Mouse (Mus musculus) intestine, embryonic 16.5 days (tissue): ENCODE results near the gene Olfr938. TPM values are rescaled to one million over a fixed set of nuclear protein-coding genes. Genes with fewer than 3 reads are reported as not detected.

Source experiments
- ATAC-seq: fragments of 200-750 bp; cut with Nextera tagmentation; 2 replicates; pipeline ENCODE4 v1.8.0; 2017; ENCODE audit warnings: moderate TSS enrichment, moderate library complexity
- H3K27ac ChIP-seq: fragments of 300-500 bp; sonication (generic); 2 replicates; pipeline ENCODE4 v1.5.1; 2014; ENCODE audit warnings: mild to moderate bottlenecking, low read length
- H3K27me3 ChIP-seq: fragments of 300-500 bp; sonication (generic); replicated peaks from 2 replicates; pipeline ENCODE4 v1.6.1; 2014; ENCODE audit warnings: low read length, control low read depth, mixed read lengths; ENCODE audit not compliant: control insufficient read depth, insufficient read depth
- H3K36me3 ChIP-seq: fragments of 300-500 bp; sonication (generic); 2 replicates; pipeline ENCODE4 v1.6.1; 2014; ENCODE audit warnings: low read length, control low read depth; ENCODE audit not compliant: control insufficient read depth, insufficient read depth
- H3K4me1 ChIP-seq: fragments of 300-500 bp; sonication (generic); 2 replicates; pipeline ENCODE4 v1.6.1; 2014; ENCODE audit warnings: low read length, control low read depth, mixed read lengths; ENCODE audit not compliant: control insufficient read depth, insufficient read depth
- H3K4me2 ChIP-seq: fragments of 300-500 bp; sonication (generic); 2 replicates; pipeline ENCODE4 v1.6.1; 2014; ENCODE audit warnings: low read depth, low read length, control low read depth
- H3K4me3 ChIP-seq: fragments of 300-500 bp; sonication (generic); 2 replicates; pipeline ENCODE4 v1.5.1; 2014; ENCODE audit warnings: mild to moderate bottlenecking, low read length
- H3K9ac ChIP-seq: fragments of 300-500 bp; sonication (generic); 2 replicates; pipeline ENCODE4 v1.6.1; 2014; ENCODE audit warnings: low read depth, low read length
- H3K9me3 ChIP-seq: fragments of 300-500 bp; sonication (generic); 2 replicates; pipeline ENCODE4 v1.6.1; 2016; ENCODE audit warnings: low read length, control low read depth; ENCODE audit not compliant: control insufficient read depth
- WGBS: fragments of 180-500 bp; shearing (Covaris S2); extraction: QIAGEN DNeasy Blood & Tissue Kit; methylation state at CpG from one replicate; pipeline ENCODE4 v1.1.7; 2014; 5-methylcytosine and 5-hydroxymethylcytosine counted together
- microRNA-seq: library from miRNA; unstranded; fragments of <30 nt; microRNA quantifications from one replicate; pipeline ENCODE4, GENCODE M21; 2016
- polyA plus RNA-seq: library from polyadenylated mRNA; unstranded; fragments of >200 nt; fragmentation: Nextera tagmentation; extraction: Ambion mirVana; gene quantifications from 2 replicates; pipeline ENCODE4 v1.2.1, GENCODE M21; 2015

The Olfr938 gene
- not detected in 2 replicates for polyA plus RNA-seq

- H3K27ac ChIP-seq, result no peak within 1 kb of the TSS
- H3K4me2 ChIP-seq, result no peak within 1 kb of the TSS
- H3K27me3 ChIP-seq, result no peaks in the 10 kb centered on the region
- no peaks in the 10 kb centered on the region for H3K4me1 ChIP-seq
- no peaks in the 10 kb centered on the region for H3K9me3 ChIP-seq
- no peak within 1 kb of the TSS for H3K9ac ChIP-seq
- no peaks in the 10 kb centered on the region for H3K36me3 ChIP-seq
- WGBS, result 88% methylated on average over 2 of the region's 2 CpGs
- no peak within 1 kb of the TSS for H3K4me3 ChIP-seq
- ATAC-seq, result no peak
Observed at GRCm38 (mm10) chr9:39078787-39079186, at the start of gene Olfr938. TSS of gene Olfr938 (minus strand) at chr9:39078887.

- Histone ChIP-seq H3K4me2 (no peak within 1 kb of the TSS), H3K36me3 (no peaks in the 10 kb centered on the region), H3K27ac (no peak within 1 kb of the TSS), H3K4me3 (no peak within 1 kb of the TSS), H3K4me1 (no peaks in the 10 kb centered on the region), H3K27me3 (no peaks in the 10 kb centered on the region), H3K9ac (no peak within 1 kb of the TSS), H3K9me3 (no peaks in the 10 kb centered on the region)
- ATAC-seq, result no peak
Observed at GRCm38 (mm10) chr9:39127831-39128230, 49.1 kb upstream of the Olfr938 start, which contains the start of gene Olfr27. TSS of gene Olfr27 (plus strand) at chr9:39128131.

GRCm38 (mm10) chr9:39127326-39127725 lies 48.6 kb upstream of the Olfr938 start:
- no peaks in the 10 kb centered on the region for H3K4me1 ChIP-seq
- no peak overlapping the region for H3K27ac ChIP-seq
- 71% methylated on average over 1 of the region's 1 CpGs for WGBS
- no peaks in the 10 kb centered on the region for H3K27me3 ChIP-seq
- no peaks in the 10 kb centered on the region for H3K36me3 ChIP-seq
- no peak overlapping the region for H3K4me2 ChIP-seq
- H3K9ac ChIP-seq, result no peak overlapping the region
- no peak for ATAC-seq
- no peak overlapping the region for H3K4me3 ChIP-seq
- no peaks in the 10 kb centered on the region for H3K9me3 ChIP-seq

GRCm38 (mm10) chr9:39064851-39065250 lies 13.8 kb downstream of the Olfr938 start, which contains the start of gene Olfr937:
TSS of gene Olfr937 (minus strand) at chr9:39064951.
- H3K4me1 ChIP-seq, result no peaks in the 10 kb centered on the region
- no peaks in the 10 kb centered on the region for H3K27me3 ChIP-seq
- no peak within 1 kb of the TSS for H3K4me3 ChIP-seq
- no peak for ATAC-seq
- no peaks in the 10 kb centered on the region for H3K36me3 ChIP-seq
- no peak within 1 kb of the TSS for H3K9ac ChIP-seq
- WGBS, result 86% methylated on average over 1 of the region's 1 CpGs
- no peak within 1 kb of the TSS for H3K4me2 ChIP-seq
- H3K9me3 ChIP-seq, result no peaks in the 10 kb centered on the region
- H3K27ac ChIP-seq, result no peak within 1 kb of the TSS

Small RNAs within 50 kb of the gene (microRNA-seq; reads per million reads assigned to microRNA genes)
- gene Gm25032 (not detected), gene Gm25529 (not detected)

Other genes with a start within 250 kb of the Olfr938 start
- not detected in 2 replicates for gene Olfr924, start 234.4 kb downstream of the Olfr938 start, polyA plus RNA-seq
- gene Olfr26, start 223.8 kb downstream of the Olfr938 start, polyA plus RNA-seq, result not detected in 2 replicates
- not detected in 2 replicates for gene Olfr926, start 201.8 kb downstream of the Olfr938 start, polyA plus RNA-seq
- not detected in 2 replicates for gene Olfr930, start 149.1 kb downstream of the Olfr938 start, polyA plus RNA-seq
- not detected in 2 replicates for gene Olfr933, start 106.6 kb downstream of the Olfr938 start, polyA plus RNA-seq
- not detected in 2 replicates for gene Olfr934, start 90.6 kb downstream of the Olfr938 start, polyA plus RNA-seq
- not detected in 2 replicates for gene Olfr935, start 79.2 kb downstream of the Olfr938 start, polyA plus RNA-seq
- gene Olfr146, start 55.5 kb downstream of the Olfr938 start, polyA plus RNA-seq, result not detected in 2 replicates
- not detected in 2 replicates for gene Olfr937, start 13.9 kb downstream of the Olfr938 start, polyA plus RNA-seq
- not detected in 2 replicates for gene Olfr27, start 49.2 kb upstream of the Olfr938 start, polyA plus RNA-seq
- not detected in 2 replicates for gene Olfr943, start 87.4 kb upstream of the Olfr938 start, polyA plus RNA-seq
- not detected in 2 replicates for gene Olfr944, start 123.0 kb upstream of the Olfr938 start, polyA plus RNA-seq
- not detected in 2 replicates for gene Olfr1537, start 171.1 kb upstream of the Olfr938 start, polyA plus RNA-seq
- gene Olfr945, start 197.9 kb upstream of the Olfr938 start, polyA plus RNA-seq, result not detected in 2 replicates
- gene Olfr948, start 247.2 kb upstream of the Olfr938 start, polyA plus RNA-seq, result not detected in 2 replicates